Mouse (Mus musculus): Measurements from ENCODE around the gene Rchy1.
A peak's percentile ranks its signal among the peaks of the same experiment; 100 is the strongest.

Rchy1 gene

GRCm38 (mm10) chr5:91962639-91963440 lies at the start of gene Rchy1:
Gene Rchy1, minus strand, starts transcription at chr5:91963068.
- peak; percentile 89 to 93 for DNase-seq (ENCODE audit: low spot score in 2 of 2)

- no peak for DNase-seq (ENCODE audit: low spot score in 2 of 2)
Observed at GRCm38 (mm10) chr5:92011756-92012155, 48.9 kb upstream of the Rchy1 start.

- no peak for DNase-seq (ENCODE audit: low spot score in 2 of 2)
Observed at GRCm38 (mm10) chr5:92009827-92010226, 47.0 kb upstream of the Rchy1 start.

GRCm38 (mm10) chr5:92003011-92003410 lies 40.1 kb upstream of the Rchy1 start:
- no peak for DNase-seq (ENCODE audit: low spot score in 2 of 2)

- DNase-seq (ENCODE audit: low spot score in 2 of 2) = no peak
Observed at GRCm38 (mm10) chr5:92000770-92001169, 37.9 kb upstream of the Rchy1 start.

- DNase-seq (ENCODE audit: low spot score in 2 of 2) = no peak
Observed at GRCm38 (mm10) chr5:91994546-91994945, 31.7 kb upstream of the Rchy1 start.

GRCm38 (mm10) chr5:91993061-91993460 lies 30.2 kb upstream of the Rchy1 start:
- DNase-seq (ENCODE audit: low spot score in 2 of 2) = no peak

GRCm38 (mm10) chr5:91991191-91991937 lies 28.5 kb upstream of the Rchy1 start:
- no peak for DNase-seq (ENCODE audit: low spot score in 2 of 2)

GRCm38 (mm10) chr5:91989261-91989660 lies 26.4 kb upstream of the Rchy1 start:
- no peak for DNase-seq (ENCODE audit: low spot score in 2 of 2)

GRCm38 (mm10) chr5:91987799-91988198 lies 24.9 kb upstream of the Rchy1 start:
- DNase-seq (ENCODE audit: low spot score in 2 of 2) = no peak

- DNase-seq (ENCODE audit: low spot score in 2 of 2) = no peak
Observed at GRCm38 (mm10) chr5:91987236-91987635, 24.4 kb upstream of the Rchy1 start, which contains the start of gene Odaph. Gene Odaph, plus strand, starts transcription at chr5:91987475.

- no peak for DNase-seq (ENCODE audit: low spot score in 2 of 2)
Observed at GRCm38 (mm10) chr5:91985721-91986120, 22.9 kb upstream of the Rchy1 start.

GRCm38 (mm10) chr5:91983490-91983889 lies 20.6 kb upstream of the Rchy1 start:
- DNase-seq (ENCODE audit: low spot score in 2 of 2) = no peak

- DNase-seq (ENCODE audit: low spot score in 2 of 2) = no peak
Observed at GRCm38 (mm10) chr5:91981176-91981840, 18.4 kb upstream of the Rchy1 start.

- no peak for DNase-seq (ENCODE audit: low spot score in 2 of 2)
Observed at GRCm38 (mm10) chr5:91977397-91977770, 14.5 kb upstream of the Rchy1 start.

GRCm38 (mm10) chr5:91976566-91977396 lies 13.9 kb upstream of the Rchy1 start:
- no peak for DNase-seq (ENCODE audit: low spot score in 2 of 2)

- no peak for DNase-seq (ENCODE audit: low spot score in 2 of 2)
Observed at GRCm38 (mm10) chr5:91975758-91976157, 12.9 kb upstream of the Rchy1 start.

- DNase-seq (ENCODE audit: low spot score in 2 of 2) = no peak
Observed at GRCm38 (mm10) chr5:91974002-91974401, 11.1 kb upstream of the Rchy1 start.

- DNase-seq (ENCODE audit: low spot score in 2 of 2) = no peak
Observed at GRCm38 (mm10) chr5:91972046-91972445, 9.2 kb upstream of the Rchy1 start.

- DNase-seq (ENCODE audit: low spot score in 2 of 2) = no peak
Observed at GRCm38 (mm10) chr5:91962259-91962638, 619 bp downstream of the Rchy1 start.

GRCm38 (mm10) chr5:91961370-91961769 lies 1.5 kb downstream of the Rchy1 start:
- no peak for DNase-seq (ENCODE audit: low spot score in 2 of 2)
